Mouse (Mus musculus): ENCODE data around the gene Slc44a1.

Gene Slc44a1

GRCm38 (mm10) chr4:53440010-53440815 lies at the start of gene Slc44a1:
TSS of gene Slc44a1 (plus strand) at chr4:53440413.
- peak; percentile 80 to 81 for DNase-seq (ENCODE audit: low spot score in 2 of 2)

GRCm38 (mm10) chr4:53395002-53395401 lies 45.2 kb upstream of the Slc44a1 start:
- DNase-seq (ENCODE audit: low spot score in 2 of 2), result no peak

GRCm38 (mm10) chr4:53396623-53397192 lies 43.5 kb upstream of the Slc44a1 start:
- no peak for DNase-seq (ENCODE audit: low spot score in 2 of 2)

DNA sequence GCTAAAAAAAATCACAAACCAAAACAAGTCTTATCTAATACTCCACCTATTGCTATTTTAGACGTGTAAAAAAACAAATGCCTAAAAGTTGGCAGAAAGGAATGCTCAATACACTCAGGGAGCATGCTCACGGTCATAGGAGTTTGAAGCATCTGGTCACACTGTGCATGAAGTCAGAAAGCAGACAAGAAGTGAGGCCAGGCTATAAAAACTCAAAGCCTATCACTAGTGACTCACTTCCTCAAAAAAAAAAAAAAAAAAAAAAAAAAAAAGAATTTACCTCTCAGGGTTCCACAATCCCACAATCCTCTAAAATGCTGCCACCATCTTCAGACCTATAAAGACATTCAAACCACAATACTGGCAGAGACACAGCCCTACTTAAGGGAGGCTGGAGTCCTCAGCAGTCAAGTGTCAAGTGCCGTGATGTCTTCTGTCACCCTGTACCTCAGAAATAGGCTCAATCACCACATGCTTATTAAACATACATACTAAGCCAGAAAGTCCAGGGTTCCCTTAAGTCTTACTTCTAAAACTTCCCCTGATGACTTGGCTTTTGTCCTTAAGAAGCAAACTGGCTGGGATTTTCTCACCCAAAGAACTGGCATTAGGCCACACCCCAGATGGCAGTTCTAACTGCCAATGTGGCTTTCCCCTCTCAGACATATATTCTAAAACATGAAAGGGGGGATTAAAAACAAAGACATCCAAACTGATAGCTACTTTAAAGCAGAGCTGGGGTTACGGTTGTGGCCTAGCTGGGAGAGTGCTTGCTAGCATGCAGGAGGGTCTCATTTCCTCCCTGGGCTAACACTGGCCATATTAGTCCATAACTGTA lies 42.7 kb upstream of the Slc44a1 start:
- no peak for DNase-seq (ENCODE audit: low spot score in 2 of 2)

DNA sequence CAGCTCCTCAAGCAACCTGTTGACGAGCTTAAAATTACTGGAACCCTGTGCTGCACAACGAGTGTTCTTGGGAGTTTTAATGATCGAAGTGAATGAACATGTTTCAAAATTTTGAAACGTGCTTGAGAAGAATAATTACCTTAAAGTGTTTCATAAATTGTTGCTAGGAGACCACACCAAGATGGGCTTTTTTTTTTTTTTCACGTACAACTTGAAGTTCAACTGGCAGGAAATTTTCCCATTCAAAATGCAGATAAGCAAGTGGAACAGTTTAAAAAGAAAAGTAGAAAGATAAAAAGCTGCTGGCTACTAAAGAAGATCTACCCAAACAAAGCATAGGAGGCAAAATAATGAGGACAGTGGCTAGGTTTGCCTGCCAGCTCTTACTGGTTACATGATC lies 41.7 kb upstream of the Slc44a1 start:
- DNase-seq (ENCODE audit: low spot score in 2 of 2), result no peak

DNA sequence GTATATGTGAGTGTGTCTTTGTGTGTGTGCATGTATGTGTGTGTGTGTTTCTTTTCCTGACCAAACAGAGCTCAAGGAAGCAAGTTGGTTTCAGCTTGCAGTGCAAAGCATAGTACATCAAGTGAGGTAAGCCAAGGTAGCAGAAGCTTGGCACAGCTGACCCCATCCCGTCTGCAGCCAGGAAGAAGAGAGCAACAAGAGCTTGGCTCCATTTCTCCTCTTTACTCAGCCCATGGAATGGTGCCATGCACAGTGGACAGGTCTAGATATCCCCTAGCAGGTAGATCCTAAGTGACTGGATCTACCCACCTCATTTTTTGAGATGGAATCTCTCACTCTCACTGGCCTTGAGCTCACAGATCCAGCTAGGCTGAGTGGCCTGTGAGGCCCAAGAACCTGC lies 40.8 kb upstream of the Slc44a1 start:
- no peak for DNase-seq (ENCODE audit: low spot score in 2 of 2)

- DNase-seq (ENCODE audit: low spot score in 2 of 2), result no peak
Measured at GRCm38 (mm10) chr4:53403386-53403785, 36.8 kb upstream of the Slc44a1 start.

- DNase-seq (ENCODE audit: low spot score in 2 of 2), result peak; percentile 19 to 30
Measured at GRCm38 (mm10) chr4:53404431-53404925, 35.7 kb upstream of the Slc44a1 start.

DNA sequence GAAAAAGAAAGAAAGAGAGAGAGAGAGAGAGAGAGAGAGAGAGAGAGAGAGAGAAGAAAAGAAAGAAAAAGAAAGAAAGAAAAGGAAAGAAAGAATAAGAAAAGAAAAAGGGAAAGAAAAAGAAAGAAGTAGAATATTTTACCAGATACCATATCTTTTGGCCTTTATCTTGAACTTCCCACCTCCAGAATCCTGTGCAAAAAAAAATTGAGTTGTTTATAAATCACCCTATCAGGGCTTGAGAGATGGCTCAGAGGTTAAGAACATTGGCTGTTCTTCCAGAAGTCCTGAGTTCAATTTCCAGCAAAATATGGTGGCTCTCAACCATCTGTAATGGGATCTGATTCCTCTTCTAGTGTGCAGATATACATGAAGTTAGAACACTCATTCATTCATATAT lies 33.3 kb upstream of the Slc44a1 start:
- no peak for DNase-seq (ENCODE audit: low spot score in 2 of 2)

- no peak for DNase-seq (ENCODE audit: low spot score in 2 of 2)
Measured at GRCm38 (mm10) chr4:53408821-53409220, 31.4 kb upstream of the Slc44a1 start.

- DNase-seq (ENCODE audit: low spot score in 2 of 2), result no peak
Measured at GRCm38 (mm10) chr4:53409526-53410085, 30.6 kb upstream of the Slc44a1 start.

DNA sequence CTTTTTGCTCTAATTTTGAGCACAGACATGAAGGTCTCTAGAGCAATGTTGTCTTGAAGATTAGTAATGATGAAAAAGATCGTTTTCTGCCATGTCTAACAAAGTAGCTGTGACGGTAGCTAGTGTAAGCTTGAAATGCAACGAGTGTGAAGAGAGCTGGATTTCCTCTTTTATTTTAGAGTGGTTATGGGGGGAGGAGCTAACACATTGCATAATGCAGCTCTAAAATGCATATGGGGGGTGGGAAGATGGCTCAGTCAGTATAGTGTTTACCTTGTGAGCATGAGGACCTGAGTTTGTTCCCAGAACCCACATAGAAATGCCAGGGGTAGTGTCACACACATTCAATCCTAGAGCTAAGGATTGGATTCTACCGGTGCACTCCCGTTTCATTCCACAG lies 29.5 kb upstream of the Slc44a1 start:
- no peak for DNase-seq (ENCODE audit: low spot score in 2 of 2)

GRCm38 (mm10) chr4:53411958-53412870 lies 28.0 kb upstream of the Slc44a1 start:
- no peak for DNase-seq (ENCODE audit: low spot score in 2 of 2)

GRCm38 (mm10) chr4:53412991-53413390 lies 27.2 kb upstream of the Slc44a1 start:
- no peak for DNase-seq (ENCODE audit: low spot score in 2 of 2)

- no peak for DNase-seq (ENCODE audit: low spot score in 2 of 2)
Measured at GRCm38 (mm10) chr4:53414031-53414797, 26.0 kb upstream of the Slc44a1 start.

DNA sequence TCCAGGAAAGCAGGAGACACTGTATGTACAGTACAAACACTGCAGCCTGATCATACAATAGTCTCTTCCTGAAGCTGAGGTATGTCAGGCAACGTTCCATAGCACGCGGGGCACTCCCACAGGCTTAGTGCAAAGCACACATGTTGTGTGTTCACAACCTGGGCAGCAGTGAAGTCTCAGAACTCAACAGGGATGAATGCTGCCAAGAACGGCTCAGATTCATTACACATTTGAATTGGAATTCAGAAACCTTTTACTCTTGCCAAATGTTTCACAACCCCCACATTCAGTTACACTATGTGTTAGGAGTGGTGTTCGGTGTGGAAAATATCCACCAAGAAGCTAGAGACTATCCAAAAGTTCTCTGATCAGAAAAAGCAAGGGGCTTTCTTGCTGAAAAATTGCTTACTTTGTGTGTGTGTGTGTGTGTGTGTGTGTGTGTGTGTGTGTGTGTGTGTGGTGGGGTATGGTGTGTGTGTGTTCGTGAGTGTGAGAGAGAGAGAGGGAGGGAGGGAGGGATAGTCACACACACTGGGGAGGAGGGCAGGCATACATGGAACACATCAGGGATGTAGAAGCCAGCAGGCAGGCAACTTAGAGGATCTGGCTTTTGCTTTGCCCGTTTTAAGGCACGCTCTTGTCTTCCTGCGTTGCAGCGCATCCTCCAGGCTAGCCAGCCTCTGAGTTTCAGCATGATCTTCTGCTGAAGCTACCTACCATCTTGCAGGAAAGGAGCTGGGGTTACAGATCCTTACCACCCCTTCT lies 24.2 kb upstream of the Slc44a1 start:
- DNase-seq (ENCODE audit: low spot score in 2 of 2), result peak; percentile 28 to 50

DNA sequence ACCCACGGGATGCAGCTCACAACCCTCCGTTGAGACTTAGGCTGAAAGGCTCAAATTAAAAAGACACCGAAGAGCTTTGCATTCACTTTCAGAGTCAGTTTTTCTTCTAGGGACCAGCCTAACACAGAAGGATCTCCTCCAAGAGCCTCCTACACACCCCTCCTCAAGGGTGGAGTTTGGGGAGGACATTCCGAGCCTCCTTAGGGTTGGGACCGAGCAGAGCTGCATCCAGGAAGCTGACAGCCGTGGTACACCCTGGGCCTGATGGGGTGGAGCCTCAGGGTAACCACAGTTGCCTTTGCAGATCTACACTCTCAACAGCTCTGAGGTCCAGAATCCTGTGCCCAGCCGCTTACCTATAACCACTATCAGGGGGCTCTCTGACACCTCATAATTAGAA lies 23.3 kb upstream of the Slc44a1 start:
- DNase-seq (ENCODE audit: low spot score in 2 of 2), result no peak

GRCm38 (mm10) chr4:53422799-53423198 lies 17.4 kb upstream of the Slc44a1 start:
- no peak for DNase-seq (ENCODE audit: low spot score in 2 of 2)

GRCm38 (mm10) chr4:53427120-53427519 lies 13.1 kb upstream of the Slc44a1 start:
- DNase-seq (ENCODE audit: low spot score in 2 of 2), result no peak
